Comparison of ENCODE assay signal across 12 mouse cellular contexts in genomic region chr10:13866391-13866790, GRCm38 (mm10). TPM values are rescaled to one million over a fixed set of nuclear protein-coding genes. Genes with fewer than 3 reads are reported as not detected.
A peak's percentile ranks its signal among the peaks of the same experiment; 100 is the strongest.
DNase-seq lines count a peak whose midpoint lies in the region; ATAC-seq and TF ChIP-seq lines count a peak whose summit lies in the region.
"Had no signal": no experiment of that assay in that cellular context is flagged by ENCODE, and none has a peak within 500 bp of the region (broad histone marks: within the 10 kb centered on the region; RNA-seq: fewer than 3 reads in every experiment).

No protein-coding gene starts in this region.

- no peak overlapping the region for H3K9ac ChIP-seq in lung, postnatal 0 days (replicated peaks; ENCODE audit: low read depth)
- no peak overlapping the region for H3K9ac ChIP-seq in heart, embryonic 15.5 days
- H3K9ac ChIP-seq: hindbrain, embryonic 13.5 days; limb, embryonic 13.5 days had no signal

- WGBS in lung, postnatal 0 days, result 14% methylated on average over 4 of the region's 4 CpGs
- 25% methylated on average over 4 of the region's 4 CpGs for WGBS in heart, embryonic 15.5 days

- H3K36me3 ChIP-seq in lung, postnatal 0 days (ENCODE audit: insufficient read depth, low read length), result no peaks in the 10 kb centered on the region
- H3K36me3 ChIP-seq in heart, embryonic 15.5 days, result no peaks in the 10 kb centered on the region
- H3K36me3 ChIP-seq: hindbrain, embryonic 13.5 days; limb, embryonic 13.5 days had no signal

- no peaks in the 10 kb centered on the region for H3K9me3 ChIP-seq in lung, postnatal 0 days (ENCODE audit: low read length)
- H3K9me3 ChIP-seq in heart, embryonic 15.5 days (replicated peaks), result no peaks in the 10 kb centered on the region
- H3K9me3 ChIP-seq: hindbrain, embryonic 13.5 days; limb, embryonic 13.5 days had no signal

- no peak overlapping the region for H3K4me3 ChIP-seq in lung, postnatal 0 days (ENCODE audit: low read depth, low read length)
- no peak overlapping the region for H3K4me3 ChIP-seq in heart, embryonic 15.5 days
- H3K4me3 ChIP-seq: hindbrain, embryonic 13.5 days; limb, embryonic 13.5 days had no signal

- peak; percentile 35 for DNase-seq in cerebellum, adult 11 months
- DNase-seq in lung, adult 18-20 months, result peak; percentile 27 to 32
- no peak for DNase-seq in lung, postnatal 0 days (ENCODE audit: low spot score)
- peak; percentile 9 for DNase-seq in lung, postnatal 25 days (ENCODE audit: low spot score)
- no peak for DNase-seq in layer of hippocampus, postnatal 25 days (ENCODE audit: extremely low spot score in 1 of 2, low spot score in 1 of 2)
- DNase-seq: B cell, adult 2 months; right cerebral cortex, postnatal 4 days had no signal

- H3K4me2 ChIP-seq in lung, postnatal 0 days (replicated peaks; ENCODE audit: low read depth, low read length), result no peak overlapping the region
- peak overlapping the region; percentile 21 for H3K4me2 ChIP-seq in heart, embryonic 15.5 days
- H3K4me2 ChIP-seq: hindbrain, embryonic 13.5 days; limb, embryonic 13.5 days had no signal

- TF ChIP-seq EP300 in lung, postnatal 0 days (IDR thresholded peaks at IDR 0.05), result no peak

- TF ChIP-seq CTCF in lung, postnatal 0 days (IDR thresholded peaks at IDR 0.05), result no peak

- H3K27me3 ChIP-seq in lung, postnatal 0 days (replicated peaks; ENCODE audit: insufficient read depth, low read length), result no peaks in the 10 kb centered on the region
- H3K27me3 ChIP-seq in heart, embryonic 15.5 days, result no peaks in the 10 kb centered on the region
- H3K27me3 ChIP-seq: hindbrain, embryonic 13.5 days had no signal

- no peak overlapping the region for H3K27ac ChIP-seq in lung, postnatal 0 days (ENCODE audit: low read length)
- H3K27ac ChIP-seq in heart, embryonic 15.5 days, result peak overlapping the region; percentile 76
- H3K27ac ChIP-seq: hindbrain, embryonic 13.5 days; limb, embryonic 13.5 days had no signal

- no peak for ATAC-seq in cerebellum, adult (ENCODE audit: insufficient number of reproducible peaks, low FRiP score, low TSS enrichment)
- no peak for ATAC-seq in lung, postnatal 0 days
- ATAC-seq in heart, embryonic 15.5 days (replicated peaks; ENCODE audit: insufficient number of reproducible peaks, insufficient read depth, low FRiP score, low read depth), result no peak
- no peak for ATAC-seq in megakaryocyte-erythroid progenitor cell, adult 5-6 weeks (replicated peaks; ENCODE audit: low FRiP score, low TSS enrichment, poor library complexity, severe bottlenecking)

- H3K4me1 ChIP-seq in lung, postnatal 0 days (ENCODE audit: insufficient read depth, low read depth, low read length), result peaks cover 1% of the 10 kb centered on the region; the same call in 1 of the 2 replicates
- H3K4me1 ChIP-seq in heart, embryonic 15.5 days (replicated peaks), result peaks cover 34% of the 10 kb centered on the region

RNA-seq across cellular contexts. Expression of gene Aig1, which starts 2.4 kb away (rescaled TPM):
- 45.5 and 47.4 TPM in 2 replicates for polyA plus RNA-seq in lung, postnatal 0 days (2015; fragmentation: Nextera tagmentation; extraction: Ambion mirVana)
- polyA plus RNA-seq in heart, embryonic 15.5 days (2015; fragmentation: Nextera tagmentation; extraction: Ambion mirVana), result 64.6 and 66.2 TPM in 2 replicates
- total RNA-seq in layer of hippocampus, postnatal 25 days (2021), result 10 to 100 TPM; 57.7 to 62.6 TPM
- total RNA-seq in megakaryocyte-erythroid progenitor cell, adult 5-6 weeks (2014; fragmentation: Nextera tagmentation), result 17.8 and 20.2 TPM in 2 replicates
- total RNA-seq in megakaryocyte-erythroid progenitor cell, adult 5-6 weeks (2017), result 7.7 and 18.5 TPM in 2 replicates

Comparison
In these comparisons a context has a peak if more than half of its experiments do, and no peak if none do; other contexts are left out.
1. DNase-seq: peak in cerebellum, adult 11 months (single experiment), lung, adult 18-20 months (2 of 2) and lung, postnatal 25 days (single experiment); none in lung, postnatal 0 days (single experiment) and layer of hippocampus, postnatal 25 days (0 of 2).